Mouse (Mus musculus) gastrocnemius, adult 2 months (tissue): Measurements from ENCODE around the gene Olfr739. TPM values are rescaled to one million over a fixed set of nuclear protein-coding genes. Genes with fewer than 3 reads are reported as not detected.

Experiments
- DNase-seq: peaks from one replicate; pipeline ENCODE4 v3.0.0; 2022
- H3K27ac ChIP-seq: fragments of 200-600 bp; 2 replicates; pipeline ENCODE4 v1.8.1; 2022; ENCODE audit warnings: mild to moderate bottlenecking
- H3K4me3 ChIP-seq: fragments of 200-600 bp; 2 replicates; pipeline ENCODE4 v1.8.1; 2022; ENCODE audit warnings: mild to moderate bottlenecking, moderate library complexity
- CTCF ChIP-seq: fragments of 200-600 bp; IDR thresholded peaks from 2 replicates; pipeline ENCODE4 v1.8.1; 2022; ENCODE audit warnings: antibody characterized with exemption, mild to moderate bottlenecking, moderate library complexity
- intact Hi-C: fragments of 180-260 bp; cut with DNase I; formaldehyde crosslinking; loops from one replicate; pipeline ENCODE4 v1.15.1; 2025
- long read RNA-seq, 2 experiments: library from polyadenylated mRNA; stranded (forward); transcript quantifications; one replicate each; pipeline ENCODE4 v2.0.0; 2021
- total RNA-seq, 2 experiments: library from RNA; stranded (reverse); gene quantifications; 2 replicates each; pipeline ENCODE4 v1.2.3; 2021

The Olfr739 gene
- total RNA-seq, result not detected
- long read RNA-seq, experiment 1, result 0 reads
- long read RNA-seq, experiment 2, result 0 reads

DNA sequence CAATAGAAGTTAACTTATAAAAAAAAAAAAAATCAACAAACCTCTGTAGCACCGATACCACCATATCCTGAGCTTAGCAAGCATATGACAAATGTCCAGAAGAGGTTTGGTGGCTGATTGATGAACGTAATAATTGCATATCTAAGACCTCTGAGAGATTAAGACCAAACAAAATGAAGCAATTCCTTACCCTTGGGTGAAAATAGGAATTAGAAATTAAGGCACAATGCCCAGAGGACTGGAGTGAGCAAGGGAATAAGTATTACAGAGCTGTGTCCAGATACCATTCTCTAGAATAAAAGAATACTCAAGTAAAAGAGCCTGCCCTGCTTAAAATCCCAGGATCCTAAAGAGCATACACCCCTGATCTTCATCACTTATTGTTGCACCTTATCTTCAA, at the start of gene Olfr739:
TSS of gene Olfr739 (plus strand) at position 301 of the 400 bp plus-strand sequence.
- no peak for TF ChIP-seq CTCF
- intact Hi-C loops, result no loop called here
- H3K4me3 ChIP-seq, result no peak within 1 kb of the TSS
- H3K27ac ChIP-seq, result no peak within 1 kb of the TSS
- DNase-seq, result no peak

DNA sequence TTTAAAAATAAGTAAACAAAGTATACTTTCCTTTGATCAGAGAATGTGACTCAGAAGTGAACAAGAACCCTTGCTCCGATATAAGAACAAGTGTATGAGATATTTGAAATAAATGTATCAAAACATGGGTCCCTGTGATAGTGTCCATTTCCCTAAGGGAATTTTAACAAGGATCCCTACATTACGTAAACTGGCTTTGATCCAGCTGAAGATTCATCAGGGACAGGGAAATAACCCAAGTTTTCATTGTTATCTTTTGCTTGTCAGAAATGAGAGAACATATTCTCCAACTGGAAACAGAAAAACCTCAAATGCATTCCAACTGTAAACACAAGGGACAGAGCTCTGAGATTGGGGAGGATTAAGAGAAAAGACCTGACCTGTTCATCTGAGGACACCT, 37.6 kb upstream of the Olfr739 start, which contains the start of gene Olfr736:
TSS of gene Olfr736 (plus strand) at position 301 of the 400 bp plus-strand sequence.
- TF ChIP-seq CTCF, result no peak
- Histone ChIP-seq H3K4me3 (no peak within 1 kb of the TSS), H3K27ac (no peak within 1 kb of the TSS)
- intact Hi-C loops, result no loop called here
- no peak for DNase-seq

DNA sequence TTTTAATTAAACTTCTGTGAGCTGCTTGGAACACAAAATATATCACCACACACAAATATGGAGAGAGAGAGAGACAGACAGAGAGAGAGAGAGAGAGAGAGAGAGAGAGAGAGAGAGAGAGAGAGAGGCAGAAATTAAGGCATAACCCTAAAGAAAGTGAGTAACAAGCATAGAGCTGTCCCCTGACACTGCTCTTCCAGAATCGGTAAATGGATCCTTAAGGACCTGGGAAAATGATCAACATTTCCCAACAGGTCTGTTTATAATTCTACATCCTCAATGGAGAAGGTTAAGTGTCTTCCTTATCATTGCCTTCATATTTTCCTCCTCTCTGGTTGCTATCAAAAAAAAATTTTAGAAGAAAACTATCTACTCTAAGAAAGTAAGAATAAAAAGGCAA, 11.2 kb upstream of the Olfr739 start, which contains the start of gene Olfr738:
TSS of gene Olfr738 (plus strand) at position 301 of the 400 bp plus-strand sequence.
- DNase-seq, result no peak
- Histone ChIP-seq H3K27ac (no peak within 1 kb of the TSS), H3K4me3 (no peak within 1 kb of the TSS)
- no peak for TF ChIP-seq CTCF
- intact Hi-C loops, result no loop called here

DNA sequence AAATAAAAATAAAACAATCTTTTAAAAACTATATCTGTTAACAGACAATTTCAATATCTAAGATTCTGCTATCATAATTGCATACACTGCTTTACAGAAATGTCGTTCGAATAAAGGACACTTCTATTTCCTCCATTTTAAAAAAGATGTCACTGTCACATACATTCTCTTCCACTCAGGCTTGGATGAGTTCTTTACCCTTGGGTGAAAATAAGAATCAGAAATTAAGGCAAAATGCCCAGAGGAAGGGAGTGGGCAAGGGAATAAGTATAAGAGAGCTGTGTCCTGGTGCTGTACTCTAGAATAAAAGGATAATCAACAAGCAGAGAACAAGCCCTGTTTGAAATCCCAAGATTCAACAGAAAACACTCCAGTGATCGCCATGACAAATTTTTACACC, 26.8 kb downstream of the Olfr739 start, which contains the start of gene Olfr740:
TSS of gene Olfr740 (plus strand) at position 301 of the 400 bp plus-strand sequence.
- DNase-seq, result no peak
- no peak within 1 kb of the TSS for H3K27ac ChIP-seq
- intact Hi-C loops, result no loop called here
- no peak within 1 kb of the TSS for H3K4me3 ChIP-seq
- TF ChIP-seq CTCF, result no peak

DNA sequence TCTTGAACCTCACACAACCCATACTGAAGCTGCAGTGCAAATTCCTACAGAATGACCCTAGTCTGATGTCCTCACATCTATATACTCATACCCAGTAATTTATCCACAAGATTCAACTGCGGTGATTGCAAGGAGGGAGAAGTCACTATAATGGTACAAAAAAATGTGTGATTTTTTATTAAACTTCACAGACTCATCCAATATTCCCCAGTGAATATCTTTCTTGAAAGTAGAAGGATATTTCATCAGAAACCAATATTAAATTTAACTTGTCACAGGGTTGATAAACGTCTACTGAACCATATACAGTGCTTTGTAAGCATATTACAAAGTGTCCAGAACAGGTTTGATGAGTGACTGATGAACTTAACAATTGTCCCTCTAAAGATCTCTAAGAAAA, 54.0 kb downstream of the Olfr739 start, which contains the start of gene Olfr741:
TSS of gene Olfr741 (plus strand) at position 301 of the 400 bp plus-strand sequence.
- H3K27ac ChIP-seq, result no peak within 1 kb of the TSS
- TF ChIP-seq CTCF, result no peak
- intact Hi-C loops, result no loop called here
- DNase-seq, result no peak
- no peak within 1 kb of the TSS for H3K4me3 ChIP-seq

Other genes starting within 250 kb of the Olfr739 start
- gene Olfr730, start 230.4 kb upstream of the Olfr739 start, total RNA-seq, result not detected
- not detected for gene Olfr731, start 176.8 kb upstream of the Olfr739 start, total RNA-seq
- gene Olfr732, start 134.4 kb upstream of the Olfr739 start, total RNA-seq, result not detected
- not detected for gene Olfr733, start 117.1 kb upstream of the Olfr739 start, total RNA-seq
- not detected for gene Olfr734, start 91.9 kb upstream of the Olfr739 start, total RNA-seq
- gene Olfr735, start 69.8 kb upstream of the Olfr739 start, total RNA-seq, result not detected
- gene Tlr11, start 60.7 kb upstream of the Olfr739 start, total RNA-seq, result not detected
- gene Olfr736, start 37.5 kb upstream of the Olfr739 start, total RNA-seq, result not detected
- not detected for gene Olfr738, start 11.1 kb upstream of the Olfr739 start, total RNA-seq
- gene Olfr740, start 26.9 kb downstream of the Olfr739 start, total RNA-seq, result not detected
- not detected for gene Olfr741, start 54.1 kb downstream of the Olfr739 start, total RNA-seq
- gene Olfr742, start 85.0 kb downstream of the Olfr739 start, total RNA-seq, result not detected
- gene Olfr743, start 103.2 kb downstream of the Olfr739 start, total RNA-seq, result not detected
- gene Olfr744, start 196.3 kb downstream of the Olfr739 start, total RNA-seq, result not detected
- gene Olfr745, start 220.8 kb downstream of the Olfr739 start, total RNA-seq, result not detected
- gene Olfr746, start 228.5 kb downstream of the Olfr739 start, total RNA-seq, result not detected